Mouse (Mus musculus): ENCODE measurements around the gene Gm20837. TPM values are rescaled to one million over a fixed set of nuclear protein-coding genes. Genes with fewer than 3 reads are reported as not detected.
"Not testable (repeated sequence)": the region's sequence is repeated elsewhere in the genome, so short reads cannot be mapped to it uniquely, and the experiment has no call there.

Gm20837 gene
- polyA plus RNA-seq (2015; fragmentation: Nextera tagmentation; extraction: Ambion mirVana): not detected in 2 replicates

GRCm38 (mm10) chrY:90400948-90401347 is at the start of gene Gm20837:
TSS of gene Gm20837 (plus strand) at chrY:90401248.
- H3K4me1 ChIP-seq (ENCODE audit: control insufficient read depth, insufficient read depth, low read length); ATAC-seq (replicated peaks; ENCODE audit: extremely low read depth, insufficient read depth, low FRiP score); H3K9me3 ChIP-seq (replicated peaks; ENCODE audit: control insufficient read depth, low read length); H3K9ac ChIP-seq (ENCODE audit: low read length); H3K27ac ChIP-seq (ENCODE audit: low read length); H3K27me3 ChIP-seq (ENCODE audit: control insufficient read depth, insufficient read depth, low read length); H3K4me2 ChIP-seq (ENCODE audit: low read depth, low read length); H3K4me3 ChIP-seq (ENCODE audit: low read length); H3K36me3 ChIP-seq (ENCODE audit: control insufficient read depth, insufficient read depth): not testable (repeated sequence)
- WGBS: no CpG with 5 or more reads among the region's 7 CpGs
